Mouse (Mus musculus) neural tube, embryonic 15.5 days (tissue): ENCODE results near the gene Tardbp. TPM values are rescaled to one million over a fixed set of nuclear protein-coding genes. Genes with fewer than 3 reads are reported as not detected.

Source experiments
- ATAC-seq: fragments of 200-750 bp; cut with Nextera tagmentation; 2 replicates; pipeline ENCODE4 v1.8.0; 2017; ENCODE audit warnings: mild to moderate bottlenecking, moderate TSS enrichment, moderate library complexity; ENCODE audit not compliant: low FRiP score
- H3K27ac ChIP-seq: fragments of 300-500 bp; sonication (generic); replicated peaks from 2 replicates; pipeline ENCODE4 v1.5.1; 2015; ENCODE audit warnings: mild to moderate bottlenecking, inconsistent platforms
- H3K27me3 ChIP-seq: fragments of 300-500 bp; sonication (generic); replicated peaks from 2 replicates; pipeline ENCODE4 v1.6.1; 2015; ENCODE audit warnings: inconsistent platforms
- H3K36me3 ChIP-seq: fragments of 300-500 bp; sonication (generic); 2 replicates; pipeline ENCODE4 v1.6.1; 2015; ENCODE audit warnings: inconsistent platforms
- H3K4me1 ChIP-seq: fragments of 300-500 bp; sonication (generic); 2 replicates; pipeline ENCODE4 v1.6.1; 2015; ENCODE audit warnings: inconsistent platforms
- H3K4me2 ChIP-seq: fragments of 300-500 bp; sonication (generic); 2 replicates; pipeline ENCODE4 v1.6.1; 2015; ENCODE audit warnings: inconsistent platforms, mild to moderate bottlenecking, moderate library complexity
- H3K4me3 ChIP-seq: fragments of 300-500 bp; sonication (generic); replicated peaks from 2 replicates; pipeline ENCODE4 v1.5.1; 2015; ENCODE audit warnings: mild to moderate bottlenecking, inconsistent platforms
- H3K9ac ChIP-seq: fragments of 300-500 bp; sonication (generic); replicated peaks from 2 replicates; pipeline ENCODE4 v1.6.1; 2015; ENCODE audit warnings: mild to moderate bottlenecking, inconsistent platforms
- H3K9me3 ChIP-seq: fragments of 300-500 bp; sonication (generic); replicated peaks from 2 replicates; pipeline ENCODE4 v1.6.1; 2016; ENCODE audit warnings: inconsistent platforms
- WGBS: fragments of 180-500 bp; shearing (Covaris S2); methylation state at CpG from one replicate; pipeline ENCODE4 v1.1.7; 2015; ENCODE audit warnings: mixed read lengths; 5-methylcytosine and 5-hydroxymethylcytosine counted together
- polyA plus RNA-seq: library from polyadenylated mRNA; unstranded; fragments of >200 nt; fragmentation: Nextera tagmentation; extraction: Ambion mirVana; gene quantifications from 2 replicates; pipeline ENCODE4 v1.2.1, GENCODE M21; 2015

Gene Tardbp
- polyA plus RNA-seq, 1 experiment from 2014 or later = 155 TPM

- H3K36me3 ChIP-seq = no peaks in the 10 kb centered on the region
- no peak overlapping the region for H3K9ac ChIP-seq
- no peak for ATAC-seq
- no peak overlapping the region for H3K27ac ChIP-seq
- 24% methylated on average over 15 of the region's 15 CpGs for WGBS
- no peak overlapping the region for H3K4me2 ChIP-seq
- no peaks in the 10 kb centered on the region; the same call in 1 of the 2 replicates for H3K27me3 ChIP-seq
- H3K4me1 ChIP-seq = peaks cover 13% of the 10 kb centered on the region
- H3K9me3 ChIP-seq = no peaks in the 10 kb centered on the region
- H3K4me3 ChIP-seq = no peak overlapping the region
Observed at GRCm38 (mm10) chr4:148656691-148657258, 30.0 kb upstream of the Tardbp start.

- H3K4me1 ChIP-seq = peaks cover 16% of the 10 kb centered on the region
- WGBS = 90% methylated on average over 18 of the region's 18 CpGs
- H3K9ac ChIP-seq = no peak overlapping the region
- H3K27me3 ChIP-seq = no peaks in the 10 kb centered on the region; the same call in 1 of the 2 replicates
- ATAC-seq = no peak
- H3K9me3 ChIP-seq = no peaks in the 10 kb centered on the region
- no peak overlapping the region for H3K27ac ChIP-seq
- H3K36me3 ChIP-seq = no peaks in the 10 kb centered on the region
- no peak overlapping the region for H3K4me3 ChIP-seq
- H3K4me2 ChIP-seq = no peak overlapping the region
Observed at GRCm38 (mm10) chr4:148654701-148655398, 28.0 kb upstream of the Tardbp start.

GRCm38 (mm10) chr4:148651045-148651444 is 24.2 kb upstream of the Tardbp start:
- H3K36me3 ChIP-seq = no peaks in the 10 kb centered on the region
- no peak overlapping the region for H3K27ac ChIP-seq
- 25% methylated on average over 9 of the region's 9 CpGs for WGBS
- H3K4me3 ChIP-seq = no peak overlapping the region
- H3K9me3 ChIP-seq = no peaks in the 10 kb centered on the region
- no peaks in the 10 kb centered on the region; the same call in 1 of the 2 replicates for H3K27me3 ChIP-seq
- no peak overlapping the region for H3K9ac ChIP-seq
- ATAC-seq = no peak
- H3K4me1 ChIP-seq = 0 out of 2 replicates have a peak, but pooled peaks cover 5% of the 10 kb centered on the region
- no peak overlapping the region for H3K4me2 ChIP-seq

GRCm38 (mm10) chr4:148649309-148649708 is 22.5 kb upstream of the Tardbp start:
- 61% methylated on average over 3 of the region's 3 CpGs for WGBS
- no peak overlapping the region for H3K4me3 ChIP-seq
- no peaks in the 10 kb centered on the region for H3K9me3 ChIP-seq
- H3K4me1 ChIP-seq = peaks cover 5% of the 10 kb centered on the region; the same call in 1 of the 2 replicates
- no peak for ATAC-seq
- no peak overlapping the region for H3K27ac ChIP-seq
- H3K4me2 ChIP-seq = no peak overlapping the region
- H3K9ac ChIP-seq = no peak overlapping the region
- H3K27me3 ChIP-seq = no peaks in the 10 kb centered on the region
- H3K36me3 ChIP-seq = no peaks in the 10 kb centered on the region

- H3K4me1 ChIP-seq = peaks cover 12% of the 10 kb centered on the region
Observed at GRCm38 (mm10) chr4:148646616-148647015, 19.8 kb upstream of the Tardbp start.

GRCm38 (mm10) chr4:148644926-148645325 is 18.1 kb upstream of the Tardbp start:
- H3K9ac ChIP-seq = no peak overlapping the region
- H3K27ac ChIP-seq = no peak overlapping the region
- H3K4me1 ChIP-seq = peaks cover 7% of the 10 kb centered on the region
- ATAC-seq = no peak
- H3K4me2 ChIP-seq = no peak overlapping the region
- H3K9me3 ChIP-seq = no peaks in the 10 kb centered on the region
- WGBS = 88% methylated on average over 6 of the region's 6 CpGs
- H3K36me3 ChIP-seq = no peaks in the 10 kb centered on the region
- no peak overlapping the region for H3K4me3 ChIP-seq
- no peaks in the 10 kb centered on the region for H3K27me3 ChIP-seq

More at GRCm38 (mm10) chr4:148646616-148647015, 19.8 kb upstream of the Tardbp start:
- Histone ChIP-seq H3K9me3 (no peaks in the 10 kb centered on the region), H3K36me3 (no peaks in the 10 kb centered on the region), H3K27ac (no peak overlapping the region), H3K9ac (no peak overlapping the region), H3K4me2 (no peak overlapping the region), H3K4me3 (no peak overlapping the region), H3K27me3 (no peaks in the 10 kb centered on the region)
- ATAC-seq = no peak
- 64% methylated on average over 11 of the region's 11 CpGs for WGBS

- Histone ChIP-seq H3K9ac (no peak overlapping the region), H3K27me3 (no peaks in the 10 kb centered on the region), H3K4me2 (peak overlapping the region; percentile 38), H3K27ac (no peak overlapping the region), H3K9me3 (no peaks in the 10 kb centered on the region), H3K36me3 (no peaks in the 10 kb centered on the region), H3K4me3 (no peak overlapping the region), H3K4me1 (peaks cover 7% of the 10 kb centered on the region)
- WGBS = 5% methylated on average over 9 of the region's 9 CpGs
- no peak for ATAC-seq
Observed at GRCm38 (mm10) chr4:148644157-148644511, 17.3 kb upstream of the Tardbp start.

- WGBS = 69% methylated on average over 15 of the region's 15 CpGs
- no peaks in the 10 kb centered on the region for H3K36me3 ChIP-seq
- H3K27me3 ChIP-seq = no peaks in the 10 kb centered on the region
- no peaks in the 10 kb centered on the region for H3K9me3 ChIP-seq
- peak within 1 kb of the TSS; percentile 38 for H3K4me2 ChIP-seq
- ATAC-seq = no peak; the same call in 1 of the 2 replicates
- peaks cover 7% of the 10 kb centered on the region for H3K4me1 ChIP-seq
- H3K9ac ChIP-seq = no peak within 1 kb of the TSS
- H3K4me3 ChIP-seq = no peak within 1 kb of the TSS
- H3K27ac ChIP-seq = no peak within 1 kb of the TSS
Observed at GRCm38 (mm10) chr4:148643291-148644156, 16.7 kb upstream of the Tardbp start, which contains the start of gene Gm572. Gm572 (plus strand) TSS chr4:148643317.

GRCm38 (mm10) chr4:148641121-148641520 is 14.3 kb upstream of the Tardbp start:
- H3K27me3 ChIP-seq = no peaks in the 10 kb centered on the region
- 75% methylated on average over 5 of the region's 5 CpGs for WGBS
- no peak for ATAC-seq
- no peaks in the 10 kb centered on the region for H3K36me3 ChIP-seq
- no peak overlapping the region for H3K4me3 ChIP-seq
- H3K4me1 ChIP-seq = peaks cover 7% of the 10 kb centered on the region
- no peak overlapping the region for H3K27ac ChIP-seq
- H3K4me2 ChIP-seq = no peak overlapping the region
- no peaks in the 10 kb centered on the region for H3K9me3 ChIP-seq
- H3K9ac ChIP-seq = no peak overlapping the region

GRCm38 (mm10) chr4:148639455-148639854 is 12.6 kb upstream of the Tardbp start:
- Histone ChIP-seq H3K4me2 (no peak overlapping the region), H3K9ac (no peak overlapping the region), H3K27ac (no peak overlapping the region), H3K36me3 (no peaks in the 10 kb centered on the region), H3K27me3 (no peaks in the 10 kb centered on the region), H3K9me3 (no peaks in the 10 kb centered on the region), H3K4me3 (no peak overlapping the region), H3K4me1 (peaks cover 7% of the 10 kb centered on the region)
- WGBS = 91% methylated on average over 2 of the region's 2 CpGs
- no peak for ATAC-seq

- Histone ChIP-seq H3K4me1 (no peaks in the 10 kb centered on the region), H3K27ac (no peak overlapping the region), H3K4me3 (no peak overlapping the region), H3K4me2 (no peak overlapping the region), H3K9ac (no peak overlapping the region), H3K36me3 (no peaks in the 10 kb centered on the region), H3K27me3 (no peaks in the 10 kb centered on the region), H3K9me3 (no peaks in the 10 kb centered on the region)
- ATAC-seq = no peak
- WGBS = 58% methylated on average over 9 of the region's 9 CpGs
Observed at GRCm38 (mm10) chr4:148638302-148638701, 11.5 kb upstream of the Tardbp start.
